Mouse (Mus musculus) kidney, adult 9 months (tissue): Measurements from ENCODE around the gene Hdac11.

Experiments used
- DNase-seq: peaks from one replicate; pipeline ENCODE4 v3.0.0; 2022

Hdac11 gene

GRCm38 (mm10) chr6:91173221-91173880 is 16.9 kb downstream of the Hdac11 start:
- peak; percentile 45 for DNase-seq

- DNase-seq = no peak
Observed at GRCm38 (mm10) chr6:91174211-91174610, 17.7 kb downstream of the Hdac11 start.

GRCm38 (mm10) chr6:91180767-91181171 is 24.3 kb downstream of the Hdac11 start:
- no peak for DNase-seq

- DNase-seq = peak; percentile 72
Observed at GRCm38 (mm10) chr6:91181320-91181719, 24.9 kb downstream of the Hdac11 start.

GRCm38 (mm10) chr6:91182075-91182490 is 25.6 kb downstream of the Hdac11 start:
- DNase-seq = no peak

- no peak for DNase-seq
Observed at GRCm38 (mm10) chr6:91183041-91183440, 26.6 kb downstream of the Hdac11 start.

GRCm38 (mm10) chr6:91183980-91184379 is 27.5 kb downstream of the Hdac11 start:
- DNase-seq = no peak

GRCm38 (mm10) chr6:91184776-91185175 is 28.3 kb downstream of the Hdac11 start:
- DNase-seq = no peak

GRCm38 (mm10) chr6:91185502-91185901 is 29.0 kb downstream of the Hdac11 start:
- no peak for DNase-seq

- no peak for DNase-seq
Observed at GRCm38 (mm10) chr6:91186161-91186931, 29.9 kb downstream of the Hdac11 start.

GRCm38 (mm10) chr6:91186934-91187333 is 30.5 kb downstream of the Hdac11 start:
- no peak for DNase-seq

- DNase-seq = no peak
Observed at GRCm38 (mm10) chr6:91187871-91188270, 31.4 kb downstream of the Hdac11 start.

- DNase-seq = no peak
Observed at GRCm38 (mm10) chr6:91189971-91190370, 33.5 kb downstream of the Hdac11 start.

- DNase-seq = no peak
Observed at GRCm38 (mm10) chr6:91191465-91191864, 35.0 kb downstream of the Hdac11 start.

- no peak for DNase-seq
Observed at GRCm38 (mm10) chr6:91192421-91192820, 36.0 kb downstream of the Hdac11 start.

GRCm38 (mm10) chr6:91192851-91193545 is 36.5 kb downstream of the Hdac11 start:
- DNase-seq = peak; percentile 9

- DNase-seq = no peak
Observed at GRCm38 (mm10) chr6:91198456-91198855, 42.0 kb downstream of the Hdac11 start.

- no peak for DNase-seq
Observed at GRCm38 (mm10) chr6:91200429-91201188, 44.1 kb downstream of the Hdac11 start.

GRCm38 (mm10) chr6:91201881-91202341 is 45.4 kb downstream of the Hdac11 start:
- DNase-seq = no peak

- DNase-seq = no peak
Observed at GRCm38 (mm10) chr6:91202571-91202970, 46.1 kb downstream of the Hdac11 start.

GRCm38 (mm10) chr6:91205346-91205745 is 48.9 kb downstream of the Hdac11 start:
- no peak for DNase-seq

GRCm38 (mm10) chr6:91205791-91206190 is 49.3 kb downstream of the Hdac11 start:
- no peak for DNase-seq

GRCm38 (mm10) chr6:91207491-91207890 is 51.0 kb downstream of the Hdac11 start:
- DNase-seq = no peak
